Mouse (Mus musculus) embryonic stem cell, embryonic (primary cell): ENCODE measurements around the gene Eid1.

Experiments used
- CTCF ChIA-PET, 4 experiments: fragments of 300-600 bp in 2 of 4; fragments of 350-600 bp in 2 of 4; sonication (Branson Sonifier 250); formaldehyde crosslinking; loops; one replicate each; lab custom pipeline; 2022; ENCODE audit warnings: inconsistent platforms in 2 of 4; lab: Charles Lee
- POLR2A ChIA-PET, 4 experiments: fragments of 300-600 bp in 2 of 4; fragments of 350-600 bp in 2 of 4; sonication (Branson Sonifier 250); formaldehyde crosslinking; loops; one replicate each; lab custom pipeline; 2022; ENCODE audit warnings: antibody characterized with exemption in 4 of 4, inconsistent platforms in 1 of 4; lab: Charles Lee

Gene Eid1

DNA sequence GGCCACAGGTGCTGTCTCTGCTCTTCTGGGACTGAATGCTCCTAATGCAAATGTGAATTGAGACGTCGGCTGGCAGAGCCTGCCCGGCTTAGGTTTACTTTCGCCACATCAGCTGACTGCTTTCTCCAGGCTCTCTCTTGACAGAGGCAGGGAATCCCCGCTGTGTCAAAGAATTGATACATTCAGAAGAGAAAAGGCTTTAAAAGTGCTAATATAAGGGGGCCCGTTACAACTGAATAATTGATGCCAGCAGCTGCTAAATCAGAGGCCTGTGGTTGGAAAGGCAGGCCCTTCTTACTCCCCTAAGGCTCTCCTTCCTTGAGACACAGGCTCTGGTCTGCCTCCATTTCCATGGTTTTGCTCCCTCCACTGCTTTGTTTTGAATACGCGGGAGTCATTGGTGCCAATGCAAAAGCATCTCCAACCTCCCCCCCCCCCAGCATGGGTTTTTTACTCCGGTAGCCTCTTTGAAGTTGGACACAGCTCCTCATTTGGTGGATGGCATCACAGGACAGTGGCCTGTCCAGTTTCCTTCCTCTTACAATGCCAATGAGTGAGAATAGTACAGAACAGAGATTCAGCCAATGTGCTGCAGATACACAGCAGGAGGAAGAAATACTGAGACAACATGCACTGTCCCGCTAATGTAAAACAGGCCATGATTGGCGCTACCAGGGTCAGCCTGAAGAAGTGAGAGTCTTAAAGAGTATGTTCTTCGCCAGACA, 32.2 kb downstream of the Eid1 start:
- CTCF ChIA-PET: no interaction called here

DNA sequence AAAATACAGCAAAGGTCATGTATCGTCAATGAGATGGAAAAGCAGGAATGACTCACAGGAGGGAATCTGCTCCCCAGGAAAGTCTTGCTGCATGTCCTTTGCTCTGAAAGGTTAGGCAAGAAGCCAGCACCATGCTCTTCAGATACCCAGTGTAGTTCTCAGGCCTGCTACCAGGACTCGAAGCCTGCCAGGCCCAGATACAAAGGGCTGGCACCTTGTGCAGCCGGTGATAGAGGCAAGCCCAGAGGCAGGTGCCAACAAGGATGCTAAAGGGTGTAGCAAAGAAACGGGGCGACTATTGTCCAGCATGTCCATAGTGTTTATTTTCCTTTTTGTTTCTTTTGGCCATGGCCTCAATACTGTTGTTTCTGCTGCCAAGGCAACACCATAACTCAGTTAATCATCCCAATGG, 33.6 kb downstream of the Eid1 start:
- POLR2A ChIA-PET: interaction anchor here in 1 of 4 experiments (1.1 to 1.2 kb wide), 2 partner anchors 10 to 27 kb away, joined by 3 to 4 read pairs; no protein-coding TSS in a partner anchor
- CTCF ChIA-PET: no interaction called here

More for the DNA sequence above, 32.2 kb downstream of the Eid1 start:
- POLR2A ChIA-PET: interaction anchor here in 3 of 4 experiments (0.5 to 1.5 kb wide), 6 partner anchors 10 to 431 kb away, joined by 3 to 4 read pairs (median 3); no protein-coding TSS in a partner anchor

DNA sequence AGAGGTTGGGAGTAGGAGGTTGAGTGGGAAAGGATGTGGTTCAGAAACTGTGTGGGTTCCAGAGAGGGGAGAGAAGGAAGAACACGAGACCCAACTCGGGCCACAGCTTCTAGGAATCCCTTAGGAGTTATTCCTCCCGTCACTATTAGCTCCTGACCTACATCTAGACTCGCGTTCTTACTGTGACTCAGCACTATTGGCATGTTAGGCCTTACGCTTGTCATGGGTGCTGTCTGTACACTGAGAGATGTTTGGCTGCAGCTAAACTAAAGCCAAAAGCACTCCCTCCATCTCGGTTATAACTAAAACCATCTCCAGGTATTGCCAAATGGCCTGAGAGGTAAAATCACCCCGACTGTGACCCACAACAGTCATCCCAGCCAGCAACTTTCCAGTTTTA, 43.7 kb downstream of the Eid1 start:
- ChIA-PET POLR2A (interaction anchor here in 1 of 4 experiments (1.0 to 1.3 kb wide), 3 partner anchors 9 to 66 kb away, joined by 3 read pairs; partner anchors contain the start of gene Secisbp2l), CTCF (interaction anchor here in 1 of 4 experiments (1.6 kb wide), 1 partner anchor 15 kb away, joined by 7 read pairs; no protein-coding TSS in a partner anchor)

DNA sequence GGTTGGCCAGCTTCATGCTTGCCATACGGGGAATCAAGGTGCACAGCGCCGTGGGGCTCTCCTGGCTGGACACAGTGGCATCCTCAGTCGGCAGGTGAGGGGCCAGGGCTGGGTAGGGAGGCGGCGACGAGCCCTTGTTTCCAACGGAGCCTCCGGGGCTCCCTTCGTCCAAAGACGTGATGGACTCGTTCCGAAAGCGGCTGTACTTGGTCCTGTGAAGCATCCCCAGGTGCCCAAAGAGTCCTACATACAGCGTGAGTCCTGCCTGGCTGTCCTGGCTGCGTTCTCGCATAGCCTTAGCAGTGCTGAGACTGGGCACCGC, 50.2 kb downstream of the Eid1 start:
- ChIA-PET POLR2A (interaction anchor here in 1 of 4 experiments (1.0 kb wide), 1 partner anchor 68 kb away, joined by 3 read pairs; no protein-coding TSS in a partner anchor), CTCF (interaction anchor here in 1 of 4 experiments (2.8 kb wide), 1 partner anchor 9 kb away, joined by 13 read pairs; no protein-coding TSS in a partner anchor)

DNA sequence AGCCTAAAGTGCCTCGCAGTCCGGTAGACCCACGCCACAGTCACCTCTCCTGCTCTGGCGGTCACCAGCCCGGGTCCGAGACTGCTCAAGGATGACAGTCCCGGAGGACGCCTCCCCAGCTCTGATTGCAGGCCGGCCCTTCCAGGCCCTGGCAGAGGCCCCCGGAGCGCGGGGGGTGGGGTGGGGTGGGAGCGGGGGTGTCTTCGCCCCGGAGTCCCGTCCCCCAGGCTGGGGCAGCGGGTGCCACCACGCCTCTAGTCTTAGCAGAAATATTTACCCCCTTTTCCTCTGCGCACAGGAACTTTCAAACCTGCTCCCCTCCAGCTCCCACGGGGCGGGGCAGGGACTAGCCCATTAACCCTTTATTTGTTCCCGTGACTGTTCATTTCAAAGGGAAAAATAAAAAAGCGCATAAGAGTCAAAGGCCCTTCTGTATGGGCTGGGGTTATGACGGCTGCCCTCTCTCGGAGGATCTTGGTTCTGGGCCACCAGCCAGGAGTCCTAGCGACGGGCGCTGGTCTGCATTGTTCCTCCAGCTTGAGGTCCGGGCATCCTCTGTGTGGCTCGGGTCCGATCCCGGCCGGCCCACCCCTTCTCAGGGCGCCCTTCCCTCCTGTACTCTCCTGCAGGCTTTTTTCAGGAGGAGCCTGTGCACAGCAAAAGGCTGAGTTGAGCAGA, 50.7 kb downstream of the Eid1 start:
- ChIA-PET CTCF (interaction anchor here in 2 of 4 experiments (0.9 to 2.8 kb wide), 3 partner anchors 8 to 99 kb away, joined by 3 to 13 read pairs (median 3); partner anchors contain the start of gene Cep152 (in 2 of the 2)), POLR2A (interaction anchor here in 3 of 4 experiments (0.6 to 1.4 kb wide), 8 partner anchors 8 to 1226 kb away, joined by 3 to 4 read pairs (median 3); partner anchors contain the start of gene Cep152 (in 1 of the 3))

DNA sequence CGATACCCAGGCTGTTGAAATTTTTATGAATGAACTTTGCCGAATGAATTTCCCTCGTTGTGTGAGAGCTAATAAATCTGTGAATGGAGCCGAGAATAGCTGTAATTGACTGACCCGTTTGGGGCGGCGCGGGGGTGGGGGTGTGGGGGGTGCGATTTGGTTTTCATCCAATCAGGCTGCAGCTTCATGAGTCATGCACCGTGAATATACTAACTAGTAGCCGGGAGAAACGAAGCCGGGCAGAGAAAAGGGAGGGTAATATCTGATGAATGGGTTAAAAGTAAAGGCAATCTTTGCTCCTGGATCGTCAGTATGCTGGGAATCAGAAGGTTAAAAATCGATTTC, 51.2 kb downstream of the Eid1 start, which contains the start of gene Shc4:
TSS of gene Shc4 (minus strand) at position 63 of the 345 bp plus-strand sequence.
- ChIA-PET POLR2A (interaction anchor here in 3 of 4 experiments (0.6 to 2.2 kb wide), 9 partner anchors 8 to 1225 kb away, joined by 3 to 6 read pairs (median 3); partner anchors contain the start of genes Cep152 (in 1 of the 3) and Secisbp2l (in 1 of the 3)), CTCF (interaction anchor here in 3 of 4 experiments (0.5 to 2.8 kb wide), 5 partner anchors 8 to 1408 kb away, joined by 3 to 13 read pairs (median 3); partner anchors contain the start of gene Cep152 (in 2 of the 3))
